Mouse (Mus musculus): ENCODE data around the gene Nxn. TPM values are rescaled to one million over a fixed set of nuclear protein-coding genes. Genes with fewer than 3 reads are reported as not detected.

Nxn gene
- polyA plus RNA-seq, 1 experiment from 2014 or later, result 57.3 TPM

- Histone ChIP-seq H3K36me3 (no peaks in the 10 kb centered on the region), H3K9ac (no peak overlapping the region), H3K9me3 (replicated peaks) (no peaks in the 10 kb centered on the region), H3K4me1 (peaks cover 45% of the 10 kb centered on the region), H3K4me2 (replicated peaks) (no peak overlapping the region), H3K27me3 (no peaks in the 10 kb centered on the region), H3K27ac (no peak overlapping the region), H3K4me3 (no peak overlapping the region)
- ATAC-seq (ENCODE audit: low FRiP score), result no peak
- 58% methylated on average over 7 of the region's 7 CpGs for WGBS
Observed at GRCm38 (mm10) chr11:76285431-76286075, 113.4 kb downstream of the Nxn start.

GRCm38 (mm10) chr11:76283841-76284240 lies 115.1 kb downstream of the Nxn start:
- no peaks in the 10 kb centered on the region for H3K27me3 ChIP-seq
- no peak overlapping the region for H3K27ac ChIP-seq
- H3K4me1 ChIP-seq, result peaks cover 52% of the 10 kb centered on the region
- H3K9me3 ChIP-seq (replicated peaks), result no peaks in the 10 kb centered on the region
- 92% methylated on average over 6 of the region's 6 CpGs for WGBS
- no peak overlapping the region for H3K4me3 ChIP-seq
- no peak overlapping the region for H3K4me2 ChIP-seq (replicated peaks)
- H3K9ac ChIP-seq, result no peak overlapping the region
- no peaks in the 10 kb centered on the region for H3K36me3 ChIP-seq
- ATAC-seq (ENCODE audit: low FRiP score), result no peak

- H3K27ac ChIP-seq, result no peak overlapping the region
- no peak overlapping the region for H3K9ac ChIP-seq
- ATAC-seq (ENCODE audit: low FRiP score), result no peak
- H3K4me1 ChIP-seq, result peaks cover 20% of the 10 kb centered on the region
- no peaks in the 10 kb centered on the region for H3K27me3 ChIP-seq
- H3K9me3 ChIP-seq (replicated peaks), result no peaks in the 10 kb centered on the region
- WGBS, result 79% methylated on average over 2 of the region's 2 CpGs
- H3K4me3 ChIP-seq, result no peak overlapping the region
- H3K4me2 ChIP-seq (replicated peaks), result no peak overlapping the region
- H3K36me3 ChIP-seq, result no peaks in the 10 kb centered on the region; the same call in 1 of the 2 replicates
Observed at GRCm38 (mm10) chr11:76279971-76280370, 119.0 kb downstream of the Nxn start.

GRCm38 (mm10) chr11:76278960-76279852 lies 119.7 kb downstream of the Nxn start:
- H3K4me1 ChIP-seq, result peaks cover 15% of the 10 kb centered on the region
- H3K27me3 ChIP-seq, result no peaks in the 10 kb centered on the region
- no peaks in the 10 kb centered on the region; the same call in 1 of the 2 replicates for H3K36me3 ChIP-seq
- no peak for ATAC-seq (ENCODE audit: low FRiP score)
- WGBS, result 63% methylated on average over 14 of the region's 14 CpGs
- no peaks in the 10 kb centered on the region for H3K9me3 ChIP-seq (replicated peaks)
- H3K27ac ChIP-seq, result 0 out of 2 replicates have a peak overlapping the region, but pooled peaks have one; percentile 1
- H3K4me2 ChIP-seq (replicated peaks), result no peak overlapping the region
- no peak overlapping the region for H3K4me3 ChIP-seq
- H3K9ac ChIP-seq, result no peak overlapping the region

- Histone ChIP-seq H3K9ac (no peak overlapping the region), H3K27me3 (no peaks in the 10 kb centered on the region), H3K4me1 (peaks cover 15% of the 10 kb centered on the region), H3K27ac (no peak overlapping the region), H3K4me3 (no peak overlapping the region), H3K36me3 (peaks cover 17% of the 10 kb centered on the region; the same call in 1 of the 2 replicates), H3K4me2 (replicated peaks) (no peak overlapping the region), H3K9me3 (replicated peaks) (no peaks in the 10 kb centered on the region)
- 85% methylated on average over 4 of the region's 4 CpGs for WGBS
- ATAC-seq (ENCODE audit: low FRiP score), result no peak
Observed at GRCm38 (mm10) chr11:76272440-76272839, 126.5 kb downstream of the Nxn start.

- no peaks in the 10 kb centered on the region for H3K9me3 ChIP-seq (replicated peaks)
- no peak overlapping the region for H3K4me2 ChIP-seq (replicated peaks)
- H3K4me3 ChIP-seq, result no peak overlapping the region
- H3K27me3 ChIP-seq, result no peaks in the 10 kb centered on the region
- 0 out of 2 replicates have a peak overlapping the region, but pooled peaks have one; percentile 28 for H3K9ac ChIP-seq
- H3K27ac ChIP-seq, result peak overlapping the region; percentile 82
- H3K4me1 ChIP-seq, result peaks cover 37% of the 10 kb centered on the region
- peaks cover 14% of the 10 kb centered on the region; the same call in 1 of the 2 replicates for H3K36me3 ChIP-seq
- peak; percentile 20; the same call in 1 of the 2 replicates for ATAC-seq (ENCODE audit: low FRiP score)
- 64% methylated on average over 6 of the region's 6 CpGs for WGBS
Observed at GRCm38 (mm10) chr11:76268521-76269065, 130.3 kb downstream of the Nxn start.

GRCm38 (mm10) chr11:76268001-76268459 lies 130.9 kb downstream of the Nxn start:
- ATAC-seq (ENCODE audit: low FRiP score), result peak; percentile 75
- 29% methylated on average over 5 of the region's 5 CpGs for WGBS

GRCm38 (mm10) chr11:76267550-76267949 lies 131.4 kb downstream of the Nxn start:
- Histone ChIP-seq H3K4me1 (peaks cover 48% of the 10 kb centered on the region), H3K27me3 (no peaks in the 10 kb centered on the region), H3K36me3 (peaks cover 9% of the 10 kb centered on the region; the same call in 1 of the 2 replicates), H3K9me3 (replicated peaks) (no peaks in the 10 kb centered on the region), H3K4me2 (replicated peaks) (no peak overlapping the region), H3K9ac (peak overlapping the region; percentile 28), H3K4me3 (no peak overlapping the region), H3K27ac (peak overlapping the region; percentile 82)
- no peak for ATAC-seq (ENCODE audit: low FRiP score)
- WGBS, result 28% methylated on average over 7 of the region's 7 CpGs

More at GRCm38 (mm10) chr11:76268001-76268459, 130.9 kb downstream of the Nxn start:
- H3K4me3 ChIP-seq, result no peak overlapping the region
- peaks cover 9% of the 10 kb centered on the region; the same call in 1 of the 2 replicates for H3K36me3 ChIP-seq
- H3K27ac ChIP-seq, result peak overlapping the region; percentile 82
- H3K27me3 ChIP-seq, result no peaks in the 10 kb centered on the region
- peaks cover 43% of the 10 kb centered on the region for H3K4me1 ChIP-seq
- peak overlapping the region; percentile 28 for H3K9ac ChIP-seq
- H3K9me3 ChIP-seq (replicated peaks), result no peaks in the 10 kb centered on the region
- H3K4me2 ChIP-seq (replicated peaks), result no peak overlapping the region

GRCm38 (mm10) chr11:76262611-76263351 lies 136.2 kb downstream of the Nxn start:
- peak; percentile 62 for ATAC-seq (ENCODE audit: low FRiP score)
- WGBS, result 4% methylated on average over 19 of the region's 19 CpGs
- Histone ChIP-seq H3K9ac (peak overlapping the region; percentile 20; the same call in 1 of the 2 replicates), H3K4me3 (no peak overlapping the region; the same call in 1 of the 2 replicates), H3K36me3 (0 out of 2 replicates have a peak, but pooled peaks cover 7% of the 10 kb centered on the region), H3K4me1 (peaks cover 64% of the 10 kb centered on the region), H3K4me2 (replicated peaks) (peak overlapping the region; percentile 27), H3K9me3 (replicated peaks) (no peaks in the 10 kb centered on the region), H3K27ac (peak overlapping the region; percentile 76), H3K27me3 (no peaks in the 10 kb centered on the region)

- no peaks in the 10 kb centered on the region for H3K9me3 ChIP-seq (replicated peaks)
- no peak overlapping the region for H3K4me2 ChIP-seq (replicated peaks)
- H3K4me3 ChIP-seq, result no peak overlapping the region
- H3K36me3 ChIP-seq, result 0 out of 2 replicates have a peak, but pooled peaks cover 7% of the 10 kb centered on the region
- no peak overlapping the region for H3K9ac ChIP-seq
- WGBS, result 72% methylated on average over 12 of the region's 12 CpGs
- ATAC-seq (ENCODE audit: low FRiP score), result no peak
- peaks cover 50% of the 10 kb centered on the region for H3K4me1 ChIP-seq
- H3K27ac ChIP-seq, result no peak overlapping the region
- no peaks in the 10 kb centered on the region for H3K27me3 ChIP-seq
Observed at GRCm38 (mm10) chr11:76261224-76261623, 137.7 kb downstream of the Nxn start.

GRCm38 (mm10) chr11:76260208-76261050 lies 138.5 kb downstream of the Nxn start:
- Histone ChIP-seq H3K36me3 (0 out of 2 replicates have a peak, but pooled peaks cover 7% of the 10 kb centered on the region), H3K9me3 (replicated peaks) (no peaks in the 10 kb centered on the region), H3K4me3 (no peak overlapping the region), H3K4me1 (peaks cover 52% of the 10 kb centered on the region), H3K4me2 (replicated peaks) (no peak overlapping the region), H3K9ac (peak overlapping the region; percentile 13; the same call in 1 of the 2 replicates), H3K27ac (peak overlapping the region; percentile 41; the same call in 1 of the 2 replicates), H3K27me3 (no peaks in the 10 kb centered on the region)
- WGBS, result 52% methylated on average over 10 of the region's 10 CpGs
- ATAC-seq (ENCODE audit: low FRiP score), result no peak
